Mouse (Mus musculus) embryonic facial prominence, embryonic 12.5 days (tissue): ENCODE measurements at regions not wholly inside any gene's neighbourhood (a gene's known extent, or its start where the extent isn't known, plus 50 kb on each side); places are given as distances from the start of the nearest gene placed in this dataset.
A peak's percentile ranks its signal among the peaks of the same experiment; 100 is the strongest.

Experiments
- ATAC-seq: fragments of 200-750 bp; cut with Nextera tagmentation; 2 replicates; pipeline ENCODE4 v1.8.0; 2017; ENCODE audit not compliant: insufficient number of reproducible peaks, insufficient read depth, low FRiP score, low TSS enrichment
- H3K27ac ChIP-seq: fragments of 300-500 bp; sonication (generic); 2 replicates; pipeline ENCODE4 v1.5.1; 2016; ENCODE audit warnings: mild to moderate bottlenecking
- H3K27me3 ChIP-seq: fragments of 300-500 bp; sonication (generic); 2 replicates; pipeline ENCODE4 v1.6.1; 2016; ENCODE audit warnings: mild to moderate bottlenecking, moderate library complexity
- H3K36me3 ChIP-seq: fragments of 300-500 bp; sonication (generic); 2 replicates; pipeline ENCODE4 v1.6.1; 2016; ENCODE audit warnings: mild to moderate bottlenecking
- H3K4me1 ChIP-seq: fragments of 300-500 bp; sonication (generic); 2 replicates; pipeline ENCODE4 v1.6.1; 2016
- H3K4me2 ChIP-seq: fragments of 300-500 bp; sonication (generic); replicated peaks from 2 replicates; pipeline ENCODE4 v1.6.1; 2016; ENCODE audit warnings: mild to moderate bottlenecking, moderate library complexity
- H3K4me3 ChIP-seq: fragments of 300-500 bp; sonication (generic); 2 replicates; pipeline ENCODE4 v1.5.1; 2016; ENCODE audit warnings: mild to moderate bottlenecking
- H3K9ac ChIP-seq: fragments of 300-500 bp; sonication (generic); 2 replicates; pipeline ENCODE4 v1.6.1; 2016; ENCODE audit warnings: mild to moderate bottlenecking, moderate library complexity
- H3K9me3 ChIP-seq: fragments of 300-500 bp; sonication (generic); 2 replicates; pipeline ENCODE4 v1.6.1; 2016; ENCODE audit warnings: mild to moderate bottlenecking, moderate library complexity
- WGBS: fragments of 180-500 bp; shearing (Covaris S2); methylation state at CpG from one replicate; pipeline ENCODE4 v1.1.7; 2016; 5-methylcytosine and 5-hydroxymethylcytosine counted together

- WGBS, result 87% methylated on average over 1 of the region's 1 CpGs
Measured at GRCm38 (mm10) chr9:61225882-61226281, 146.3 kb upstream of the Tle3 start.

DNA sequence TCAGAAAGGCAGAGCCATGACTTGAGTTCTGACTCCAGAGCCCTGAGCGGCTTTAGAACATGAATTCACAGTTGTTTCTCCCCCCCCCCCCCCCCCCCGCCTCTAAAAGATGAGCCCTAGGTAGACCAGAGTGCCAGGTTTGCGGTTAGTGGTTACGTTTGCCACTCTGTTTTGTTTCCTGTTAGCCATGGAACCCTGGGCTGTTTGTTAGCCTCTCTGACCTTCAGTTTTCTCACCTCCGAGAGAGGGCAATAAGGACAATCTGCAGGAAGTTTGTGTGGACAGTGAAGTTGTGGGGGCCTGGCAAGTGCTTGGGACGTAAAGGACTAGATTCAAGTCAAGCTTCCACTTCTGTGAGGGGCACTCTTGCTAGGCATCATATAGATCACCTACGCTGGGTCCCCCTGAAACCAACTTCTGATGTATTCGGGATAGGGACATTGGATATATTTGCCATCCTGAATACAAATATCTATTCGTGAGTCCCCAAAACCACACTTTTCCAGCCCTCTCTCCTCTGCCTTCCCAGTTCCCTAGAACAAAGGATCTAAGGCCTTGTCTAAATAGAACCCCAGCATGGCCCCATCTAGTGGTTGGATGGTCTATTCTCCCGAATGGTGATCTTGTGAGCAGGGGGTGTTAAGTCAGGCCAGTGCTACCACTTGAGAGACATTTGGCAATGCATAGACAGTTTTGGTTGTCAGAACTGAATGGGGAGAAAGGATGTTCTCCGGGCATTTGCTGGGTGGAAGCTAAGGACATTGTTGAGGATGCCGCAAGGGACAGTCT lies 145.4 kb upstream of the Tle3 start:
- H3K9ac ChIP-seq, result no peak overlapping the region
- H3K27me3 ChIP-seq, result peaks cover 2% of the 10 kb centered on the region
- no peak overlapping the region for H3K4me2 ChIP-seq
- H3K4me1 ChIP-seq, result peaks cover 16% of the 10 kb centered on the region
- H3K9me3 ChIP-seq, result no peaks in the 10 kb centered on the region
- no peak overlapping the region for H3K4me3 ChIP-seq
- no peak overlapping the region for H3K27ac ChIP-seq
- no peaks in the 10 kb centered on the region for H3K36me3 ChIP-seq
- 77% methylated on average over 11 of the region's 12 CpGs for WGBS
- no peak for ATAC-seq

More at GRCm38 (mm10) chr9:61225882-61226281, 146.3 kb upstream of the Tle3 start:
- no peak overlapping the region for H3K9ac ChIP-seq
- no peak overlapping the region for H3K4me2 ChIP-seq
- peaks cover 2% of the 10 kb centered on the region; the same call in 1 of the 2 replicates for H3K27me3 ChIP-seq
- H3K27ac ChIP-seq, result no peak overlapping the region
- no peaks in the 10 kb centered on the region for H3K36me3 ChIP-seq
- H3K4me3 ChIP-seq, result no peak overlapping the region
- no peak for ATAC-seq
- H3K4me1 ChIP-seq, result peaks cover 16% of the 10 kb centered on the region
- no peaks in the 10 kb centered on the region for H3K9me3 ChIP-seq

DNA sequence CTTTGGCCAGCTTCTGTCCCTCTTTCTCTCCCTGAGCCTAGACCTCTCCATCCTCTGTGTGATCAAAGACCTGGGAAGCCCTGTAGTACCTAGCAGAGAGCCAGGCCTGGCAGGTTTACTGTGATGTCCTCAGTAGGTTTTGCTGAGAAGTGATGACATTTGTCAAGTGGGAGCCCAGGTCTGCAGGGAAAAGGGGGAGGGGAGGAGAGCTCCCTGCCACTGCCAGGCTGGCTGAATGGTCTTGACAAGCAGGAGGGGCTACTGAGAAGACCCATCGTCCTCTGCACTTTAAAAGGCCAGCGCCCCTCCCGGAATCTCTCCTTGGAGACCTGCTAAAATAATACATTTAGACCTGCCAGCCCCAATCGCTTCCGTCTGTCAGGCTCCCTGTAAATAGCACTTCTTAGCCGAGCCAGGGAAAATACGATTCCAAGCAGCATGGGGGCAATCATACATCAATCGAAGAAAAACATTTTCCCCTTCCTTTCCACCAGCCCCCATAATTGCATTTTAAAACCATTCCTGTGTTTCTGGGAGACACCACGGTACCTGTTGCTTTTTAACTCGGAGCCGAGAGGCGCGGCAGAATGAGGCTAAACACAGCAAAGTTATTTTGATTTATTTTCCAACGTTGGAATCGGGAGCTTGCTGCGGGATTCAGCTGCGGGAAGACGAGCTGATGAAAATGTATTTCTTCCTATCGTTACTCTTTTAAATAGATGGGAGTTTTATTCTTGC lies 144.5 kb upstream of the Tle3 start:
- peaks cover 2% of the 10 kb centered on the region for H3K27me3 ChIP-seq
- 0 out of 2 replicates have a peak overlapping the region, but pooled peaks have one; percentile 8 for H3K4me2 ChIP-seq
- ATAC-seq, result no peak
- no peak overlapping the region for H3K27ac ChIP-seq
- 34% methylated on average over 19 of the region's 19 CpGs for WGBS
- no peak overlapping the region for H3K9ac ChIP-seq
- no peaks in the 10 kb centered on the region for H3K9me3 ChIP-seq
- H3K4me1 ChIP-seq, result peaks cover 16% of the 10 kb centered on the region
- H3K36me3 ChIP-seq, result no peaks in the 10 kb centered on the region
- no peak overlapping the region for H3K4me3 ChIP-seq

DNA sequence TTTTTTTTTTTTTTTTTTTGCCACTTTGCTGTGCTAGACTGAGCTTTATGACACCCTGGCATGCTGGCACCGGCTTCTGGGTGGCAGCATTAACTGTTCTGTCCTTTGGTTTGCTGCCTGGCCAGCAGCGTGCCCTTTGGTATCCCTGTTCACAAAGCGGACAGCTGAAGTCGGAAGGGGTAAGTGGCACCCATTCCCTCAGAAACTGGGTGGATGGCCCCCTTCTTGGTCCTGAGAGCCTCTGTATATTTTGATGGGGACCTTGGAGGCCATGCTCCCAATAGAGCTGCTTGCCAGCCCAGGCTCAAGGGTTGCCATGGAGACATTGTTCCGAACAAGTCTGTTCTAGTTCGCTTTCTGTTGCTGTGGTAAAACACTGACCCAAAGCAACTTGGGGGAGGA lies 143.9 kb upstream of the Tle3 start:
- Histone ChIP-seq H3K9me3 (no peaks in the 10 kb centered on the region), H3K27ac (no peak overlapping the region), H3K36me3 (no peaks in the 10 kb centered on the region), H3K4me3 (no peak overlapping the region), H3K9ac (no peak overlapping the region), H3K27me3 (peaks cover 2% of the 10 kb centered on the region), H3K4me2 (no peak overlapping the region), H3K4me1 (peaks cover 16% of the 10 kb centered on the region)
- ATAC-seq, result no peak
- WGBS, result 71% methylated on average over 6 of the region's 6 CpGs

DNA sequence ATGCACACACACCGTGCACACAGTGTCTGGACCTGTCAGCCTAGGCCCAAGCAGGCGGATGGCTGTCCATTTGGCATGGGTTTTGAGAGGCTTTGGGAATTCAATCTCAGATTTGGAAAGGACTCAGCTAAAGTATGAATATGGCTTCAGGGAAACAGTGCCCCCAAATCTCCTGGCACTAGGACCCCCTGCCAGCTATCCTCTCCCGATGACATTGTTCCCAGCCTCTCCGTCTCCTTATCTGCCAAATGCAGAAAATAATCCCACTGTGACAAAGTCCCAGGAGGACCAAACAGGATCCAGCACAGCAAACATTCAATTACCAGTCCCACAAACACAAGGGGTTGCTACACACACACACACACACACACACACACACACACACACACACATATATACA lies 141.9 kb upstream of the Tle3 start:
- Histone ChIP-seq H3K9ac (no peak overlapping the region), H3K36me3 (no peaks in the 10 kb centered on the region), H3K4me1 (peaks cover 16% of the 10 kb centered on the region), H3K27ac (no peak overlapping the region), H3K4me2 (no peak overlapping the region), H3K9me3 (no peaks in the 10 kb centered on the region), H3K27me3 (peaks cover 2% of the 10 kb centered on the region), H3K4me3 (no peak overlapping the region)
- no peak for ATAC-seq
- WGBS, result 91% methylated on average over 4 of the region's 4 CpGs

- Histone ChIP-seq H3K27ac (no peak overlapping the region), H3K27me3 (peaks cover 8% of the 10 kb centered on the region), H3K36me3 (no peaks in the 10 kb centered on the region), H3K4me2 (no peak overlapping the region), H3K4me1 (peaks cover 18% of the 10 kb centered on the region), H3K9ac (no peak overlapping the region), H3K4me3 (no peak overlapping the region), H3K9me3 (no peaks in the 10 kb centered on the region)
- ATAC-seq, result no peak
- 87% methylated on average over 7 of the region's 7 CpGs for WGBS
Measured at GRCm38 (mm10) chr9:61232630-61233029, 139.5 kb upstream of the Tle3 start.

GRCm38 (mm10) chr9:61233251-61233650 lies 138.9 kb upstream of the Tle3 start:
- no peak overlapping the region for H3K9ac ChIP-seq
- H3K4me1 ChIP-seq, result peaks cover 14% of the 10 kb centered on the region
- peaks cover 8% of the 10 kb centered on the region for H3K27me3 ChIP-seq
- WGBS, result 71% methylated on average over 2 of the region's 2 CpGs
- H3K4me3 ChIP-seq, result no peak overlapping the region
- no peaks in the 10 kb centered on the region for H3K9me3 ChIP-seq
- H3K4me2 ChIP-seq, result no peak overlapping the region
- H3K36me3 ChIP-seq, result no peaks in the 10 kb centered on the region
- no peak for ATAC-seq
- H3K27ac ChIP-seq, result no peak overlapping the region

DNA sequence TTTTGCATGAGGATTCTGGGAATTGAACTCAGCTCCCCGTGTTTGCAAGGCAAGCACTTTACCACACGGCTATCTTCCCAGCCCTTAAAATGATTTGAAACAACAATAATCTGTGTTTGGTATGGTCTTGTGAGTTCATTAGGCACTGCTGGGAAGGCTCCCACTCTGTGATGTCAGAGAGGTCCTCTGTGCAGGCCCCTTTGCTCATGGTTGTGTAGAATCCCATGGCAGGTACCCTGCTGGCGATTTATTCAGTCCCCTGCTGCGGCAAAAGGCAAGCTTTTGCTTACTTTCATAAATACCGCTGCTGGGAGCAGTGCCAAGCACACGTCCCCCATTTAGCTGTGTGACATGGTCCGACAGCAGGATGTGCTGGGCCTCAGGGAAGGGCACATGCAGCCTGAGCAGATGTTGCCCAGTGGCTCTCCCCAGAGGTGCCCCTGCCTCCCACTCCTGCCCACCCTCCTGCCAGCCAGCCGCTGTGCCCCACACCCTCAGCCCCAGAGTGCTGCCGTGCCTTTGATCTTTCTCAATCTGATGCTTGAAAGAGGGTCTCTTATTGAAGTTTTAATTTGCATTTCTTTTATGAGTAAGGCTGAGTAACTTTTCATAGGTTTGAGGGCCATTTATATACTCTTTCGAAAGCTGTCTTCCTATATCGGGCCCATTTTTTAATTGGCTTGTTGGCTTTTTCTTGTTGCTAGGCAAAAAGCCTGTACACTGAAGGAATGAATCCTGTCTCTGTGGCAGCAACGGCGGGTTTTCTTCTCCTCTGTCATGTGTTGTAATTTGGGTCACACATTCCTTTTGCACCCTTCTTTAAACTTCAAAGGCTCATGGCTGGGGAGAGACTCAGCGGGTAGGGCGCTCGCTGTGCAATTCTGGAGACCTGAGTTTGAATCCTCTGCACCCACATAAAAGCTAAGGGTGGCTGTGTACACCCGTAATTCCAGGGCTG lies 136.2 kb upstream of the Tle3 start:
- Histone ChIP-seq H3K4me3 (no peak overlapping the region), H3K4me1 (peaks cover 10% of the 10 kb centered on the region), H3K27ac (no peak overlapping the region), H3K9ac (no peak overlapping the region), H3K27me3 (peaks cover 6% of the 10 kb centered on the region; the same call in 1 of the 2 replicates), H3K9me3 (no peaks in the 10 kb centered on the region), H3K4me2 (no peak overlapping the region), H3K36me3 (no peaks in the 10 kb centered on the region)
- 48% methylated on average over 17 of the region's 17 CpGs for WGBS
- ATAC-seq, result no peak

DNA sequence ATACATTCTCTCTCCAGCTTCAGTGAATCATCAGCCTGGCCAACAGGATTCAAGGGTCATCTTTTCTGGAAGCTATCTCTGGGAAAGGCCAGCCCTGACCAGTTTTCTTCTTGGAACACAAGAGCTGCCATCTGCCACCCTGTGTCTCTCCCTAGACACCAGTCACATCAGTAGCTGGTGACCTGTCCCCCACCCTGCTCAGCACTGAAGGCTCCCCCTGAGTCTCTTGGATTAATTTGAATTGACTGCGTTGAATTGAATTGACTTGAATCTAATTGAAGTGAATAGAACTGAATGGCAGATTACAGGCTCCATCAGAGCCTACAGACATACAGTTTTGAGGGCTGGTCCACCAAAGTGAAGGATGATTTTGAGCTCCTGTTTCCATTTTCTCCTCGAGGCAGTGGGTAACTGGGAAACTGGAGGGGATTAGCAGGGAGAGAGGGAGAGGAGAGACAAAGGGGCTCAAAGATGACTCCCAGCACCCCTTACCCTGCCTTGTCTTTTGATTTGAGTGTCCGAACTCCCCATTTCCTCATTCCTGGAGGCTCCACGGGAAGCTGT lies 133.4 kb upstream of the Tle3 start:
- 53% methylated on average over 4 of the region's 4 CpGs for WGBS
- ATAC-seq, result no peak

DNA sequence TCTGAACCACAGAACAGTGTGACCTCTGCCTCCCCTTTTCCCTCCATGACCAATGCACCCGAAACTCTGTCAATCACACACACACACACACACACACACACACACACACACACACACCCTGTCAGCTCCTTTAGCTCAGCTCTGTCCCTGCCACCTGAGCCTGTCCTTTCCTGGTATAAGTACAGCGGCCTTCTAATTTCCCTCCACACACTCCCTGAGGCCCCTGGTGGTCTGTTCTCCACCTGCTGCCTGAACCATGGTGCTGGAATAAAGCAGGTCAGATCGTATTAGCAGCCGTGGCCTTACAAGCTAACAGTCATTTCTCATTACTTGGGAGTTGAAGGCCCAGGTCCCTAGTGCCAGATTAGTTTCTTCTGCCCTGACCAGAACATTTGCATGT lies 132.8 kb upstream of the Tle3 start:
- Histone ChIP-seq H3K4me1 (peaks cover 16% of the 10 kb centered on the region), H3K27ac (no peak overlapping the region), H3K4me2 (no peak overlapping the region), H3K9me3 (no peaks in the 10 kb centered on the region), H3K4me3 (no peak overlapping the region), H3K36me3 (no peaks in the 10 kb centered on the region), H3K27me3 (0 out of 2 replicates have a peak, but pooled peaks cover 6% of the 10 kb centered on the region), H3K9ac (no peak overlapping the region)
- no peak for ATAC-seq
- 46% methylated on average over 4 of the region's 4 CpGs for WGBS

More for the DNA sequence above, 133.4 kb upstream of the Tle3 start:
- Histone ChIP-seq H3K4me1 (peaks cover 16% of the 10 kb centered on the region), H3K36me3 (no peaks in the 10 kb centered on the region), H3K9me3 (no peaks in the 10 kb centered on the region), H3K4me2 (no peak overlapping the region), H3K27me3 (0 out of 2 replicates have a peak, but pooled peaks cover 6% of the 10 kb centered on the region), H3K27ac (no peak overlapping the region), H3K4me3 (no peak overlapping the region), H3K9ac (no peak overlapping the region)

- H3K27ac ChIP-seq, result no peak overlapping the region
- 59% methylated on average over 8 of the region's 8 CpGs for WGBS
Measured at GRCm38 (mm10) chr9:61241442-61241841, 130.7 kb upstream of the Tle3 start.

More at GRCm38 (mm10) chr9:61241442-61241841, 130.7 kb upstream of the Tle3 start:
- 0 out of 2 replicates have a peak, but pooled peaks cover 9% of the 10 kb centered on the region for H3K4me1 ChIP-seq
- 0 out of 2 replicates have a peak, but pooled peaks cover 6% of the 10 kb centered on the region for H3K27me3 ChIP-seq
- no peak overlapping the region for H3K9ac ChIP-seq
- peaks cover 6% of the 10 kb centered on the region; the same call in 1 of the 2 replicates for H3K9me3 ChIP-seq
- no peaks in the 10 kb centered on the region for H3K36me3 ChIP-seq
- H3K4me3 ChIP-seq, result no peak overlapping the region
- no peak overlapping the region for H3K4me2 ChIP-seq
- no peak for ATAC-seq
